In the genomic region with DNA sequence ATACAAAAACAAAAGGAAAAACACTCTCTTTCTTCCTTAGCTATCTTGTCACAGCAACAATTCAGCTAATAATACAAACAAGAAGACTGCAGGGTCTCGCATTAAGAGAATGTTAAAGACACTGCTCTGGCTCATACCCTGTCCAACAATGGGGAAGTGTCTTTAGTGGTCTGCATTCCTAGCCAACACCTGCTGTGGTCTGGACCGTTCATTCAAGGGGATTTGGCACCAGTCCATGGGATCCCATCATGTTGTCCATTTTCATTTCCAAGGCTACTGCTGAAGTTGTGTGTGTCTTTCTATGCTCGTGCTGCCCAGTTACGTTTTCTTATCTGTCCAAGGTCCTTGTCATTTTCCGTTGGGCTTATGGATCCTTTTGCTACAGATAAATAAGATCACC, we compare ENCODE assay signal across 26 mouse cellular contexts.
DNase-seq lines count a peak whose midpoint lies in the region; ATAC-seq and TF ChIP-seq lines count a peak whose summit lies in the region.
"Had no signal": no experiment of that assay in that cellular context is flagged by ENCODE, and none has a peak within 500 bp of the region (broad histone marks: within the 10 kb centered on the region; RNA-seq: fewer than 3 reads in every experiment).

No protein-coding gene starts in this region.

- no peak overlapping the region for H3K4me3 ChIP-seq in embryonic facial prominence, embryonic 14.5 days (ENCODE audit: low read depth, low read length)
- no peak overlapping the region for H3K4me3 ChIP-seq in embryonic facial prominence, embryonic 10.5 days
- H3K4me3 ChIP-seq in limb, embryonic 14.5 days (replicated peaks; ENCODE audit: low read length), result no peak overlapping the region
- H3K4me3 ChIP-seq in limb, embryonic 10.5 days, result no peak overlapping the region
- no peak overlapping the region for H3K4me3 ChIP-seq in midbrain, postnatal 0 days (ENCODE audit: low read depth, low read length)
- no peak overlapping the region for H3K4me3 ChIP-seq in midbrain, embryonic 15.5 days
- no peak overlapping the region for H3K4me3 ChIP-seq in myocyte
- no peak overlapping the region for H3K4me3 ChIP-seq in intestine, postnatal 0 days (ENCODE audit: low read depth, low read length)
- H3K4me3 ChIP-seq: embryonic facial prominence, embryonic 12.5 days; erythroblast, embryonic 14.5 days; forebrain, embryonic 12.5 days; forebrain, embryonic 15.5 days; heart, embryonic 12.5 days; heart, embryonic 15.5 days; hindbrain, embryonic 12.5 days; hindbrain, embryonic 15.5 days had no signal

- H3ac ChIP-seq in myocyte (ENCODE audit: control insufficient read depth, insufficient read length), result no peak overlapping the region

- 74% methylated on average over 5 of the region's 5 CpGs for WGBS in embryonic facial prominence, embryonic 14.5 days
- WGBS in embryonic facial prominence, embryonic 10.5 days, result 86% methylated on average over 5 of the region's 5 CpGs
- WGBS in limb, embryonic 14.5 days, result 77% methylated on average over 5 of the region's 5 CpGs
- WGBS in limb, embryonic 10.5 days, result 92% methylated on average over 5 of the region's 5 CpGs
- 56% methylated on average over 5 of the region's 5 CpGs for WGBS in midbrain, postnatal 0 days
- WGBS in midbrain, embryonic 15.5 days, result 59% methylated on average over 5 of the region's 5 CpGs
- WGBS in intestine, postnatal 0 days, result 73% methylated on average over 5 of the region's 5 CpGs

- TF ChIP-seq CTCF in midbrain, postnatal 0 days (IDR thresholded peaks at IDR 0.05), result no peak
- TF ChIP-seq CTCF in intestine, postnatal 0 days (IDR thresholded peaks at IDR 0.05; ENCODE audit: low read depth), result no peak

- no peak overlapping the region for H3K4me2 ChIP-seq in embryonic facial prominence, embryonic 14.5 days (ENCODE audit: low read depth, low read length)
- H3K4me2 ChIP-seq in limb, embryonic 14.5 days (replicated peaks; ENCODE audit: low read depth, low read length, severe bottlenecking), result no peak overlapping the region
- no peak overlapping the region for H3K4me2 ChIP-seq in midbrain, postnatal 0 days (ENCODE audit: low read depth, low read length, poor library complexity, severe bottlenecking)
- no peak overlapping the region for H3K4me2 ChIP-seq in midbrain, embryonic 15.5 days
- no peak overlapping the region for H3K4me2 ChIP-seq in myocyte (ENCODE audit: low read depth)
- H3K4me2 ChIP-seq in intestine, postnatal 0 days (replicated peaks; ENCODE audit: low read depth), result no peak overlapping the region
- H3K4me2 ChIP-seq: embryonic facial prominence, embryonic 12.5 days; forebrain, embryonic 12.5 days; forebrain, embryonic 15.5 days; heart, embryonic 12.5 days; heart, embryonic 15.5 days; hindbrain, embryonic 12.5 days; hindbrain, embryonic 15.5 days had no signal

- no peaks in the 10 kb centered on the region for H3K36me3 ChIP-seq in embryonic facial prominence, embryonic 14.5 days (ENCODE audit: control insufficient read depth, insufficient read depth, low read length)
- H3K36me3 ChIP-seq in embryonic facial prominence, embryonic 10.5 days (replicated peaks), result no peaks in the 10 kb centered on the region
- no peaks in the 10 kb centered on the region for H3K36me3 ChIP-seq in limb, embryonic 14.5 days (ENCODE audit: control insufficient read depth, insufficient read depth, low read length)
- no peaks in the 10 kb centered on the region for H3K36me3 ChIP-seq in limb, embryonic 10.5 days
- H3K36me3 ChIP-seq in midbrain, postnatal 0 days (ENCODE audit: insufficient read depth, low read length), result no peaks in the 10 kb centered on the region
- no peaks in the 10 kb centered on the region for H3K36me3 ChIP-seq in midbrain, embryonic 15.5 days (replicated peaks)
- H3K36me3 ChIP-seq in myocyte (ENCODE audit: control insufficient read depth, insufficient read depth), result no peaks in the 10 kb centered on the region
- no peaks in the 10 kb centered on the region for H3K36me3 ChIP-seq in intestine, postnatal 0 days (ENCODE audit: control insufficient read depth, insufficient read depth)
- H3K36me3 ChIP-seq: embryonic facial prominence, embryonic 12.5 days; forebrain, embryonic 12.5 days; forebrain, embryonic 15.5 days; heart, embryonic 12.5 days; heart, embryonic 15.5 days; hindbrain, embryonic 12.5 days; hindbrain, embryonic 15.5 days had no signal

- no peaks in the 10 kb centered on the region for H3K9me3 ChIP-seq in embryonic facial prominence, embryonic 14.5 days (ENCODE audit: control insufficient read depth, low read length)
- H3K9me3 ChIP-seq in embryonic facial prominence, embryonic 10.5 days, result no peaks in the 10 kb centered on the region
- H3K9me3 ChIP-seq in limb, embryonic 14.5 days (ENCODE audit: control insufficient read depth, low read length), result no peaks in the 10 kb centered on the region
- H3K9me3 ChIP-seq in limb, embryonic 10.5 days (replicated peaks), result no peaks in the 10 kb centered on the region
- no peaks in the 10 kb centered on the region for H3K9me3 ChIP-seq in midbrain, postnatal 0 days (ENCODE audit: low read length)
- H3K9me3 ChIP-seq in midbrain, embryonic 15.5 days, result no peaks in the 10 kb centered on the region
- no peaks in the 10 kb centered on the region for H3K9me3 ChIP-seq in intestine, postnatal 0 days (ENCODE audit: control insufficient read depth)
- H3K9me3 ChIP-seq: embryonic facial prominence, embryonic 12.5 days; forebrain, embryonic 12.5 days; forebrain, embryonic 15.5 days; heart, embryonic 12.5 days; heart, embryonic 15.5 days; hindbrain, embryonic 12.5 days; hindbrain, embryonic 15.5 days had no signal

- ATAC-seq in embryonic facial prominence, embryonic 14.5 days (ENCODE audit: low read depth), result 0 out of 2 replicates have a peak, but pooled peaks have one; percentile 26
- no peak for ATAC-seq in limb, embryonic 14.5 days (ENCODE audit: low FRiP score, low read depth)
- no peak for ATAC-seq in midbrain, postnatal 0 days (ENCODE audit: low FRiP score)
- ATAC-seq in midbrain, embryonic 15.5 days (replicated peaks), result no peak
- ATAC-seq in intestine, postnatal 0 days, result no peak
- ATAC-seq: activated CD4-positive, CD25-positive, alpha-beta regulatory T cell, adult 4 months; CD4-positive, CD25-positive, alpha-beta regulatory T cell, adult 4 months; forebrain, embryonic 15.5 days had no signal

- H3K9ac ChIP-seq in embryonic facial prominence, embryonic 14.5 days (ENCODE audit: low read depth, low read length), result no peak overlapping the region
- H3K9ac ChIP-seq in limb, embryonic 14.5 days (ENCODE audit: low read depth, low read length, severe bottlenecking), result no peak overlapping the region
- H3K9ac ChIP-seq in midbrain, postnatal 0 days (replicated peaks; ENCODE audit: low read length, poor library complexity, severe bottlenecking), result no peak overlapping the region
- no peak overlapping the region for H3K9ac ChIP-seq in midbrain, embryonic 15.5 days
- no peak overlapping the region for H3K9ac ChIP-seq in intestine, postnatal 0 days (ENCODE audit: low read depth, low read length)
- H3K9ac ChIP-seq: embryonic facial prominence, embryonic 12.5 days; forebrain, embryonic 12.5 days; forebrain, embryonic 15.5 days; heart, embryonic 12.5 days; heart, embryonic 15.5 days; hindbrain, embryonic 12.5 days; hindbrain, embryonic 15.5 days had no signal

- H3K4me1 ChIP-seq in embryonic facial prominence, embryonic 14.5 days (ENCODE audit: control insufficient read depth, insufficient read depth, low read length), result no peaks in the 10 kb centered on the region
- no peaks in the 10 kb centered on the region for H3K4me1 ChIP-seq in embryonic facial prominence, embryonic 10.5 days
- no peaks in the 10 kb centered on the region for H3K4me1 ChIP-seq in limb, embryonic 14.5 days (ENCODE audit: control insufficient read depth, insufficient read depth, low read length)
- no peaks in the 10 kb centered on the region for H3K4me1 ChIP-seq in limb, embryonic 10.5 days
- H3K4me1 ChIP-seq in midbrain, postnatal 0 days (ENCODE audit: insufficient read depth, low read length), result no peaks in the 10 kb centered on the region
- H3K4me1 ChIP-seq in midbrain, embryonic 15.5 days, result no peaks in the 10 kb centered on the region
- no peaks in the 10 kb centered on the region for H3K4me1 ChIP-seq in intestine, postnatal 0 days (replicated peaks; ENCODE audit: control insufficient read depth, insufficient read depth, low read length)
- H3K4me1 ChIP-seq: embryonic facial prominence, embryonic 12.5 days; forebrain, embryonic 12.5 days; forebrain, embryonic 15.5 days; heart, embryonic 12.5 days; heart, embryonic 15.5 days; hindbrain, embryonic 12.5 days; hindbrain, embryonic 15.5 days had no signal

- H3K27me3 ChIP-seq in embryonic facial prominence, embryonic 14.5 days (replicated peaks; ENCODE audit: control insufficient read depth, insufficient read depth, low read length), result no peaks in the 10 kb centered on the region
- H3K27me3 ChIP-seq in embryonic facial prominence, embryonic 10.5 days (replicated peaks; ENCODE audit: low read depth, poor library complexity, severe bottlenecking), result no peaks in the 10 kb centered on the region
- no peaks in the 10 kb centered on the region for H3K27me3 ChIP-seq in limb, embryonic 14.5 days (ENCODE audit: control insufficient read depth, insufficient read depth, low read length)
- no peaks in the 10 kb centered on the region for H3K27me3 ChIP-seq in limb, embryonic 10.5 days (ENCODE audit: low read depth, poor library complexity, severe bottlenecking)
- no peaks in the 10 kb centered on the region for H3K27me3 ChIP-seq in midbrain, postnatal 0 days (ENCODE audit: insufficient read depth, low read length)
- no peaks in the 10 kb centered on the region for H3K27me3 ChIP-seq in midbrain, embryonic 15.5 days (replicated peaks)
- no peaks in the 10 kb centered on the region for H3K27me3 ChIP-seq in myocyte (ENCODE audit: control insufficient read depth, insufficient read depth, insufficient read length)
- H3K27me3 ChIP-seq in intestine, postnatal 0 days (replicated peaks; ENCODE audit: control insufficient read depth, insufficient read depth, low read length), result no peaks in the 10 kb centered on the region
- H3K27me3 ChIP-seq: embryonic facial prominence, embryonic 12.5 days; forebrain, embryonic 12.5 days; forebrain, embryonic 15.5 days; heart, embryonic 12.5 days; heart, embryonic 15.5 days; hindbrain, embryonic 12.5 days; hindbrain, embryonic 15.5 days had no signal

- H3K79me2 ChIP-seq in myocyte (ENCODE audit: control insufficient read depth, insufficient read depth), result no peaks in the 10 kb centered on the region

- H3K27ac ChIP-seq in embryonic facial prominence, embryonic 14.5 days (replicated peaks; ENCODE audit: low read depth, low read length), result no peak overlapping the region
- no peak overlapping the region for H3K27ac ChIP-seq in embryonic facial prominence, embryonic 10.5 days (replicated peaks)
- no peak overlapping the region for H3K27ac ChIP-seq in limb, embryonic 14.5 days (replicated peaks; ENCODE audit: low read depth, low read length)
- no peak overlapping the region for H3K27ac ChIP-seq in limb, embryonic 10.5 days
- no peak overlapping the region for H3K27ac ChIP-seq in midbrain, postnatal 0 days (ENCODE audit: low read depth, low read length)
- H3K27ac ChIP-seq in midbrain, embryonic 15.5 days, result no peak overlapping the region
- H3K27ac ChIP-seq in intestine, postnatal 0 days (ENCODE audit: low read depth, low read length), result no peak overlapping the region
- H3K27ac ChIP-seq: embryonic facial prominence, embryonic 12.5 days; forebrain, embryonic 12.5 days; forebrain, embryonic 15.5 days; heart, embryonic 15.5 days; hindbrain, embryonic 12.5 days; hindbrain, embryonic 15.5 days had no signal

- DNase-seq in embryonic facial prominence, embryonic 14.5 days (ENCODE audit: low spot score), result no peak
- no peak for DNase-seq in embryonic facial prominence, embryonic 10.5 days (ENCODE audit: low spot score)
- DNase-seq in limb, embryonic 14.5 days (ENCODE audit: low spot score), result peak; percentile 7
- DNase-seq in limb, embryonic 10.5 days (ENCODE audit: low spot score), result no peak
- DNase-seq in midbrain, postnatal 0 days (ENCODE audit: low spot score), result peak; percentile 72
- DNase-seq: adrenal gland, adult 8-10 months; adrenal gland, postnatal 25 days; cerebellum, adult 18-20 months; cerebellum, adult 9-11 months; gastrocnemius, postnatal 25 days; heart, adult 18-20 months; heart, postnatal 10 days; heart, postnatal 36 days had no signal

- no peak for TF ChIP-seq POLR2A in limb, embryonic 14.5 days (IDR thresholded peaks at IDR 0.05; ENCODE audit: borderline replicate concordance, extremely low read depth, insufficient read depth, insufficient read length)
- no peak for TF ChIP-seq POLR2A in myocyte (IDR thresholded peaks at IDR 0.05; ENCODE audit: insufficient read length, low read depth)

Comparison
In these comparisons a context has a peak if more than half of its experiments do, and no peak if none do; other contexts are left out.
1. DNase-seq: peak in limb, embryonic 14.5 days (single experiment) and midbrain, postnatal 0 days (single experiment); none in embryonic facial prominence, embryonic 14.5 days (single experiment), embryonic facial prominence, embryonic 10.5 days (single experiment) and limb, embryonic 10.5 days (single experiment).